Mouse (Mus musculus): ENCODE results near the gene Kcmf1.
A peak's percentile ranks its signal among the peaks of the same experiment; 100 is the strongest.
"Not testable (repeated sequence)": the region's sequence is repeated elsewhere in the genome, so short reads cannot be mapped to it uniquely, and the experiment has no call there.

The Kcmf1 gene

GRCm38 (mm10) chr6:72899201-72899780 is 488 bp downstream of the Kcmf1 start:
- peak in 1 of 2 experiments; percentile 51 for DNase-seq (ENCODE audit: low read depth in 1 of 2, low spot score in 2 of 2)

GRCm38 (mm10) chr6:72898244-72899200 is 1.3 kb downstream of the Kcmf1 start:
- DNase-seq (ENCODE audit: low read depth in 1 of 2, low spot score in 2 of 2), result peak in 1 of 2 experiments; percentile 52

DNA sequence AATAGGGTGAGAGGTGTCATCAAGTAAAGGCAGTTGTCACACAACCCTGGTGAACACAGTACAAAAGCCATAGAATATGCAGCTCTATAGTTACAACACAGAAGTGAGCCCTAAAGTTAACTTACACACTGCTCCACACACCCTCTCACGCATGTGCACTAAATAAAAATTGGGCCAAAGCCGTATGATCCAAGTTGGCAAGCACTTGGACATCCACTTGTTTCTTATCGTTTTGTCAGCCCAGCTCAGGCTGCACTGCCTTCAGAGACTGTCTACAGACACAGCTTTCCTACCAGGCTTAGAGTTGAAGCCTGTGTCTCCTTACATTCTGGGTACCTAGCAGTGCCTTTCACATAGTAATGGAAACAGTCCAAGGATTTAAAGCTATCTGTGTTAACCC is 4.8 kb downstream of the Kcmf1 start:
- DNase-seq (ENCODE audit: low read depth in 1 of 2, low spot score in 2 of 2), result no peak

DNA sequence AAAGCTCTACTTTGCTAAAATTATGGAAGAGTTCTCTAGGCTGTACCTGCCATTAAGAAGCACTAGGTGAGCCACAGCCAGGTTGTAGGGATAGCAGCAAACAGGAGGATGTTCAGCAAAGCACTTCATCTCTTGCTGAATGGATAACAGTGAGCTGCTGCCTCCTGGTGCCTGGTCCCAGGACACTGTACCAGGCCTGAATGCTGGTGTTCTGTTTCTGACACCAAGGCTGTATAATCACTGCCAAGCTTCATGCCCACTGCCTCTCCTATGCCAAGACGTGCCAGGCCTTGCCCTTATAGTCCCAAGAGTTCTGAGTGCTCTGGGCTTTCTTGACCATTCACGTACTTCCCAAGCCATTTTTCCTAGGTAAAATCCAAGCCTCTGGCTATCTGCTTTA is 8.5 kb downstream of the Kcmf1 start:
- DNase-seq (ENCODE audit: low read depth in 1 of 2, low spot score in 2 of 2), result no peak

- DNase-seq (ENCODE audit: low read depth in 1 of 2, low spot score in 2 of 2), result no peak
These were observed 11.1 kb downstream of the Kcmf1 start for GRCm38 (mm10) chr6:72888655-72889054.

DNA sequence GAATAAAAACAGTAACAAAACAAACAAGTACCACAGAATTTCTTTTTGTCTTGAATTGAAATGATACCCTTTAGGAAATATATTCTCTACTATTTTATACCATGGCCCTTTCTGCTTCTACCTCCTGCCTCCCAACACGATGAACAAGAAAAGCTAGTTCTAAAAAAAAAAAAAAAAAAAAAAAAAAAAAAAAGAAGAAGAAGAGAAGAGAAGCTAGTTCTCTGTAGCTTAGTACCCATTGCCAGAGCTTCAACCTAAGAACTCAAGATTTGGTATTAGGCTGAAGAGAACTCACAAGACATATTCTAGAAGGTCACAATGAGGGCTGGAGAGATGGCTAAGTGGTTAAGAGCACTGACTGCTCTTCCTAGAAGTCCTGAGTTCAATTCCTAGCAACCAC is 14.5 kb downstream of the Kcmf1 start:
- DNase-seq (ENCODE audit: low read depth in 1 of 2, low spot score in 2 of 2), result no peak

DNA sequence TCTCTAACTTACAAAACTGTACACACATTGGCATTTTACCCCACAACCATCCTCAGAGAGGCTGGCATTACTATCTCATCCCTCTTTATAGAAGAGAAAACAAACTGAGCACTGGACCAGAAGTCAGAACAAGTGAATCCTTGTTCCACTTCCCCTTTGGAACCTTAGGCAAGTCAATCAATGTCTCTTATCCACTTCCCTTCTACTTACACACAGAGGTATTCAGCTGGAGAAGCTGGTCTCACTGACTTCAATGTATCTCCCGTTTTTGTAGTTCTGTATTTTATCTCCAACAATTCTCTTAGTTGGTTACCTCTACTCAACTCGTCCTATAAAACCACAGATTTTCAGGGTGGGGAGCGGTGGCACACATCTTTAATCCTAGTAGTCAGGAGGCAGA is 15.0 kb downstream of the Kcmf1 start:
- no peak for DNase-seq (ENCODE audit: low read depth in 1 of 2, low spot score in 2 of 2)

DNA sequence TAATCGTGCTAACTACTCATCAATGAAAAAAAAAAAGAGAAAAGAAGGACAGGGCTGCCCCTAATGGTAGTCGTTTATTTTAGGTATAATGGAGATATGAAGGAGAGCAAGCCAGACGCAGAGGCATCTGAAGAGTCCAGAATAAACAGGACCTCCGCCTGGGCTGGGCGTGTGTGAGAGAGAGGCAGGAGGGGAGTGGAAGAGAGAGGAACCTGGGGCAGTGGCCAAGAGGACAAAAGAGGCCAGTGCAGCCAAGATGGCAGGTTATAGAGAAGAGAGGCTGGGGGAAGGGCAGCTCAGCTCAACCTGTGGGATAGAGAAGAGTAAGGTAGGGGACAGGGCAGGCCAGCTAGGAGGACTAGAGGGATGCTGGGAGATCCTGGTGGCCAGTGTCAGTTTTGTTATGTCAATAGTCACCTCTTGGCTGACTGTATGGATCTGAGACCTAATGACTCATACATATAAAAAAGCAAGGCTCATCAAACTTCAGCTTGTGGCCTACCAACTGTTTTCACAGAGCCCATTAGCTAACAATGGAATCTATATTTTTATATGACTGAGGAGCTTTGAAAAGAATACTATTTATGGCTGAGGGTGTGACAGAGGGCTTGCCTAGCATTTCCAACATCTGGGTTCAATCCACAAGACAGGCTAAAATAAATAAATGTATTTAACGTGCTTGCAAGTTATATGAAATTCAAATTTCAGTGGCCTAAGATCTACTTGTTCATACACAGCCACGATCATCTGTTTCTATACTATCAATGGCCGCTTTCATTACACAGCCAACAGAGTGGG is 16.9 kb downstream of the Kcmf1 start:
- no peak for DNase-seq (ENCODE audit: low read depth in 1 of 2, low spot score in 2 of 2)

- no peak for DNase-seq (ENCODE audit: low read depth in 1 of 2, low spot score in 2 of 2)
These were observed 17.6 kb downstream of the Kcmf1 start for GRCm38 (mm10) chr6:72882222-72882621.

GRCm38 (mm10) chr6:72881619-72881979 is 18.2 kb downstream of the Kcmf1 start:
- no peak for DNase-seq (ENCODE audit: low read depth in 1 of 2, low spot score in 2 of 2)

GRCm38 (mm10) chr6:72880913-72881618 is 18.7 kb downstream of the Kcmf1 start:
- DNase-seq (ENCODE audit: low read depth in 1 of 2, low spot score in 2 of 2), result no peak

DNA sequence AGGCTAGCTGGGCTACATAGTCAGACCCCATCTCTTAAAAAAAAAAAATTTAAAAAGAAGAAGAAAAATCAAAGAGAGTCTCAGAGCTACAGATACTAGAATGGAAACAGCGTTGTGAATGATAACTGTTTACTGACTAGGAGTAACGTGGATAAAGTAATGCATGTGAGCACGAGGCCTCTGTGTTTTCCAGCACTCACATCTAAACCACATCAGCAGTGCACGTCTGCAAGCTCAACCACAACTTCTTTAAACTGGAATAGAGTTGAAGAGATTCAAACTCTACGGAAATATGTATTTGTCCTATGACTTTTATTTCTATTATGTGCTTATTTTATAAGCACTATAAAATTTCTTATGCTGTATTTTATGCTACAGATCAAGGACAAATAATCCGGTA is 23.1 kb downstream of the Kcmf1 start:
- no peak for DNase-seq (ENCODE audit: low read depth in 1 of 2, low spot score in 2 of 2)

GRCm38 (mm10) chr6:72873338-72873737 is 26.4 kb downstream of the Kcmf1 start:
- no peak for DNase-seq (ENCODE audit: low read depth in 1 of 2, low spot score in 2 of 2)

DNA sequence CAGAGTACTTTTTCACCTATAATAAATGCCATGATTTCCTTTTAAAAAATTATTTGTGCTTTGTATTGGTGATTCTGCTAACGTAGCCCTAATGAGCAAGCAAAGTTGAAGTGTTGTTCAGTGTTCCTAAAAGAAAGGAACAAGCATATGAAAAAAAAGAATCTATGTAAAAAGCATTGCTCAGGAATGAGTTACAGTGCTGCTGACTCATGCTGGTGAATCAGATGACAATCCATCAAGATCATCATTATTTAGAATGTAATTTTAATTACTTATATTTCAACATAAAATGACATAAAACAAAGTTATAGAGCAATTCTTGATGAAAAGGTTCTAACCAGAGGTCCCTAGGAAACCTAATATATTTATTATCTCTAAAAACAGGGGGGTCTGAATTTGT is 27.5 kb downstream of the Kcmf1 start:
- no peak for DNase-seq (ENCODE audit: low read depth in 1 of 2, low spot score in 2 of 2)

GRCm38 (mm10) chr6:72869601-72870000 is 30.2 kb downstream of the Kcmf1 start:
- DNase-seq (ENCODE audit: low read depth in 1 of 2, low spot score in 2 of 2), result no peak

GRCm38 (mm10) chr6:72868688-72869087 is 31.1 kb downstream of the Kcmf1 start:
- no peak for DNase-seq (ENCODE audit: low read depth in 1 of 2, low spot score in 2 of 2)

DNA sequence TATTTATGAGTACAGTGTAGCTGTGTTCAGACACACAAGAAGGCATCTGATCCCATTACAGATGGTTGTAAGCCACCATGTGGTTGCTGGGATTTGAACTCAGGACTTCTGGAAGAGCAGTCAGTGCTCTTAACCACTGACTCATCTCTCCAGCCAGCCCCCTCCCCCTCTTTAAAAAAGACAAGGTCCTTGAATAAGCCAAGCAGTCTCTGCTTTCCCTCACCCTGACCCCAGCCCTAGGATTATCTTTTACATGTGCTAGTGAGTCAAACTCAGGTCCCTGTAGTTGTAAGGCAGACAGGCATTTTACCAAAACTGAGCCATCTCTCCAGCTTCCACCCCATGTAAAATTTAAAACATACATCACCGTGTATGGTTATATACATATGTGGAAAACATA is 32.0 kb downstream of the Kcmf1 start:
- DNase-seq (ENCODE audit: low read depth in 1 of 2, low spot score in 2 of 2), result no peak

DNA sequence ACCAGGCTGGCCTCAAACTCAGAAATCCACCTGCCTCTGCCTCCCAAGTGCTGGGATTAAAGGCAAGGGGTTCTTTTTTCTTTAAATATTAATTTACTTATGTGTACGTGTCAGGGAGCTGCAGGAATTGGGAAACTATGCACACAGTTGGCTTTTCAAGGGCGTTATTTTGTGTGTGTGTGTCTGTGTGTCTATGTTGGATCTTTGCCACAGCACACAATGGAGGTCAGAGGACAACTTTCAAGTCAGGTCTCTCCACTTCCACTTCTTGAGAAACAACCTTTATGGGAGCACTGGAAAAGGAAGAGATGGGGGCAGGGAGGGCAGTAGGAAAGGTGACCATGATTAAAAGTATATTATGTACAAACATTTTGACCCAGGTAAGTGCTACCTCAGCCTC is 33.5 kb downstream of the Kcmf1 start:
- DNase-seq (ENCODE audit: low read depth in 1 of 2, low spot score in 2 of 2), result no peak

- DNase-seq (ENCODE audit: low read depth in 1 of 2, low spot score in 2 of 2), result not testable (repeated sequence)
These were observed 37.1 kb downstream of the Kcmf1 start for GRCm38 (mm10) chr6:72862686-72863085.

GRCm38 (mm10) chr6:72854256-72854655 is 45.5 kb downstream of the Kcmf1 start:
- no peak for DNase-seq (ENCODE audit: low read depth in 1 of 2, low spot score in 2 of 2)

DNA sequence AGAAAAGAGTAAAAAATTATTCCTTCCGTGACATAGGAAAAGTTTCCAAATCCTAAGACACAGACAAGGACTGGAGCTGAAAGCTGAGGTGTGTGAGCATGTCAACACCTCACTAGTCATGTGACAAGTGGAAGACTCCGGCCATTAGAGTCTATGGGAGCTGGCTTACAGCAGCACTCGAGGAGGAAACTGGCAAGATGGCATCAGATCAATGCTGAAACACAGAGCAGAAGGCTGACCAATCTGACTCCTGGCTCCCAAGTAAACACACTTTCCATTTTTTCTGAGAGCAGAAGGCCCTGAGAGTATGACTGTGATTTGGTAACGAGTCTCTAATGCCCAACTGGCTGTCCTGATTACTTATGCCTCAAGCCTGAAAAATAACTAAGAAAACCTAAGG is 47.6 kb downstream of the Kcmf1 start:
- DNase-seq (ENCODE audit: low read depth in 1 of 2, low spot score in 2 of 2), result no peak

All from monocyte, adult 2 months (primary cell).